Mouse (Mus musculus) kidney, adult 9 months (tissue): ENCODE measurements around the gene Rnaset2a.
"Not testable (repeated sequence)": the region's sequence is repeated elsewhere in the genome, so short reads cannot be mapped to it uniquely, and the experiment has no call there.

ENCODE experiments used
- DNase-seq: peaks from one replicate; pipeline ENCODE4 v3.0.0; 2022

Rnaset2a gene

DNA sequence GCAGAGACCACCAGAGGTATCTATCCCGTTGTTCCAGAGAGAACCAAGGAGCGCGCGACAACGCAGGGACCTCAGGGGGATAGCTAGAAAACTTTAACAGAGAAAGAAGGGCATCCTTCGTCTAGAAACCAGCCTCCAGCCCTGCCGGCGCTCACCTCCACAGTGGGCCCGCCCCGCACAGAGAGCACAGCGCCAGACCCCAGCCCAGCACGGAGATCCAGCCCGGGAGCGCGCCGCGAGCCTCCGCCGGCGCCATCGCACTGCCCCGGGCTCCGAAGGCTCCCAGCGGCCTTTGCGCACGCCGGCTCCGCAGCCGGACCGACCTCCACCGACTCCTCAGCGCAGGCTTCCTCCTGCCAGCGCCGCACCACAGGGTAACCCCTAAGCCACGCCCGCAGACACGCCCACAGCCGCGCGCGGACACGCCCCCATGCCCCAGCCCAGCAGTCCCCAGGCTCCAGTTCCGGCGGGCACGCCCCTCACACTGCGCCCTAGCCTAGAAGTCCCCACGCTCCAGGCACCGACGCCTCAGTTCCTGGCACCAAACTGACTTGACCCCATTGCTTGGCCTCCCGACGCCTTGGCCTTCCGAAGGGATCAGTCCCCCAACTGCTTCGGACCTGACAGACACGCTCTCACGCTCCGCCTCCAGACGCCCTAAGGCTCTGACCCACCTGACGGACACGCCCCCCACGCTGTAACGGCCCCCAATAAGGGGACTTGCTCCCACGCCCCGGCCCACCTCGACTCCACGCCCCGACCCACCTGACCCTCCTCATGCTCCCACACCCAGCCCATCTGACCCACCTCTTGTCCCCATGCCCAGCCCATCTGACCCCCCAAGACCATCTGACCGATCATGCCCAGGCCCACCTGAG is at the start of gene Rnaset2a, which contains the start of gene Gm49673:
Gene Rnaset2a, minus strand, starts transcription at position 659 of the 878 bp plus-strand sequence.
Gene Gm49673, minus strand, starts transcription at position 350 of the 878 bp plus-strand sequence.
- DNase-seq, result peak; percentile 64

DNA sequence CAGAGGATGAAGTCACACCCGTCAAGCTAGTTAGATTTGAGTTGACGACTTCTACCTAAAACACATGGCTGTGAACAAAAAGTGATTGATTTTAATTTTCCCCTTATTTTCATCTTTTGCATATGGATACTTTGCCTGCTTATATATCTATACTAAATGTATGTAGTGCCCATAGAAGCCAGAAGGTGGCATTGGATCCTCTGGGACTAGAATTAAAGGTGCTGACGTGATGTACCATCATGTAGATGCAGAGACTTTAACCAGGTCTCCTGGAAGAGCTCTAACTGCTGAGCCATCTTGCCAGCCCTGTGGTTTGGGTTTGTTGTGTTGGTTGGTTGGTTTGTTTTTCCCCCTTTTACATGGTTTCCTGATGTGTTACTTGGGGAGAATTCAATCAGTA is 49.8 kb upstream of the Rnaset2a start:
- no peak for DNase-seq

DNA sequence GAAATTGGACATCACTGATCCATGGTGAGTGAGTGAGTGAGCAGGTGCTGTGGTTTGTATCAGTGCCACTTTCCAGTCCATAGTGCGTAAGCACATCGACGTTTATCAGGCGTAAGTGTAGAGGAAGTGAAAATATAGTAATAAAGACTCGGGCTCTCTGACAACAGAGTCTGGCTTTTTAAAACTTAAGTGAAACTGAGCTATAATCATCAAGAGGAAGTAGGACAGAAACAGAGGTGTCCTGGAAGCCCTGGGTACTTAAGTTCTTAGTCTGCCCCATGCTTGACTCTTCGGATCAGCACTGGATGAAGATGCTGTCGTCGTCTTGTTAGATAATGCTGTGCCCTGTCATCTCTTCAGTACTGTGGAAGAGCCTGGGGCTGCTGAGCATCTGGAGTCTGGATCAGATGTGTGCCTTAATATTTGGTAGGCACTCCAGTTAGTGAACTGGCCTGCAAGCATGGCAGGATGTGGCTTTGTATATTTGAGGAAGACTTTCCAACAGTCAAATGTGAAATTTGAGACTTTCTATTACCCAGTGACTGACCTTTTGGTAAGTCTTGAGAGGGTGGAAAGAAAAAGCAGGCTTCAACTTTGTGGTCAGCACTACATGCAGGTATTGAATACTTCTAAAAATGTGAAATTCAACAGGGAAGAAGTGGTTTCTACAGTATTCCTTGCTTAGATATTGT is 47.9 kb upstream of the Rnaset2a start:
- DNase-seq, result peak; percentile 13

GRCm38 (mm10) chr17:8193678-8194077 is 45.8 kb upstream of the Rnaset2a start:
- no peak for DNase-seq

GRCm38 (mm10) chr17:8184217-8184616 is 36.3 kb upstream of the Rnaset2a start:
- no peak for DNase-seq

DNA sequence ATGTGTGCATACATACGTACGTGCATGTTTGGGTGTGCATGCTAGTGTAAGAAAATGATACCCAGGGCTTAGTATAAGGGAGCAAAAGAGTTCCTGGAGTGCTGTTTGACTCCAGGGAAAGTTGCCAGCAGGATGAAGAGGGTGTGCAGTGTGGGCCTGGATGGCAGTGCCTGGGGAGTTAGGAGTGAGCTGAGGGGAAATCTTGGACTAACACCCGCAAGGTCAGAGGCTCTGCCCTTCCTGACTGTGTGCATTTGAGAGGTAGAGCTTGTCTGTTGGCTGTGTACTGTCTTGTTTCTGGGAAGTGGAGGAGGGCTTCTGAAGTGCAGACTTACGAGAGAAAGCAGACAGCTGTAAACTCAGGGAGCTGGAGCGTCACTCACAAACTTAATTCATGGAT is 35.9 kb upstream of the Rnaset2a start:
- no peak for DNase-seq

DNA sequence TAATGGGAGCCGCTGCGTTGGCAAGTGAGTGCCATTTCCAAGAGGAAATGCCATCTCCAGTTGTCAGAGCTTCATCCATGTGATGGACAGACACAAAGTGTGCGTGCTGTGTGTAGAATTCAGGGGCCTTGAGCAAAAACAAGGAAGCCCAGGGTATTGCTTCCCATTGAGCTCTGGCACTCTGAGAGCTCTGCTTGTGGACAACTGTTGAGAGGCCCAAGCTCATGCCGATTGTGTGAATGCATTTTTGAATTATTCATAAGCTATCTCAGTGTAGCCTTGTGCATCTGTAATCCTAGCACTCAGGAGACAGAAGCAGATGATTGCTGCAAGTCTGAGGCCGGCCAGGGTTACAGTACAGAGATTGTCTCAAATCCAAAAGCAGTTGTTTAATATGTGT is 29.2 kb upstream of the Rnaset2a start:
- no peak for DNase-seq

DNA sequence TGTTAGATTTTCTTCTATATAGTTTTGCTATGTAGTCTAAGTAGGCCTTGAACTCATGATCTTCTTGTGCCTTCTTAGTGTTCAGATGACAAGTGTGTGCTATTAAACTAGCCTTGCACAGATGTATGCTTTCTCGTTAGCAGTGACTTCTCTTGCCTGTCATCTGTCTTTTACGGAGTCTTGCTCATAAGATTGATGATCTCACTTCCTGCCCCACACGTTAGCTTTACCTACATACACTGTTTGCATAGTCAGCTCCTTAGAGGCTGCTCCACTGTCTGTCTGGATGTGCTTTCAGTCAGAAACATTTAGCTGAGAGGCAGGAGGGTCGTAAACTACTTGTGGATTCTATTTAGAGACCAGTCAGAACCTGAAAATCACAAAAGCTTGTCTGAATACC is 23.2 kb upstream of the Rnaset2a start:
- DNase-seq, result no peak

- DNase-seq, result no peak
Measured at GRCm38 (mm10) chr17:8170331-8170730, 22.4 kb upstream of the Rnaset2a start.

- DNase-seq, result peak; percentile 49
Measured at GRCm38 (mm10) chr17:8167436-8167835, 19.5 kb upstream of the Rnaset2a start.

DNA sequence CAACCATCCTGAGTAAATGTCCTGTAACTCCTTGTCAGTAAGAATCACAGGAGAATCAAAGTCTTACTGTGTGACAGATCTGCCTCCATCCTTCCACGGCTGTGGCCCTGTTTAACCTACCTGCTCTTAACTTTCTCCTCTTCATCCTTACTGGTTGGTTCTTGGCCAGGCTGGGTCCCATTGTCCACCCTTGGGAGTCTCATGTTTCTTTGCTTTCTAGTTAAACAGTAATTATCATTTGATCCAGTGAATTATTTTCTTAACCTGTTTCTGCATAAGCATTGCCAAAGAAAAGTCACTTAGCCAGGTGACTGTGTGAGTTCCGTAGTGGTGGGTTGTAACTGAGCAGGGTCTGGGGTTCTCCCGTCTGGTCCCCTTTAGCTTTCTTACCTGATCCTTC is 18.6 kb upstream of the Rnaset2a start:
- peak; percentile 63 for DNase-seq

GRCm38 (mm10) chr17:8165977-8166376 is 18.1 kb upstream of the Rnaset2a start:
- DNase-seq, result peak; percentile 38

DNA sequence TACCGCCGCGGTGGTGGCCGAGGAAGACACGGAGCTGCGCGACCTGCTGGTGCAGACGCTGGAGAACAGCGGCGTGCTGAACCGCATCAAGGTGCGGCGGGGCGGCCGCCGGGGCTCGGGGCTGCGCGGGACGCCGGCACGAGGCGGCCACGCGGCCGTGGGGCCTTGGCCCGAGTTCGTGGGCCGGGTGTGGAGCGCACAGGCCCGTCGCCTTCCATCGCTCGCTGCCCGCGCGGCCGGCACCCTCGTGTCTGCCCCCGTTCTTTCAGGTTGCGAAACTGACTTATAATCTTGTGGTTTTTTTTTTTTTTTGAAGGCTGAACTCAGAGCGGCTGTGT is 17.7 kb upstream of the Rnaset2a start:
- peak; percentile 50 for DNase-seq

DNA sequence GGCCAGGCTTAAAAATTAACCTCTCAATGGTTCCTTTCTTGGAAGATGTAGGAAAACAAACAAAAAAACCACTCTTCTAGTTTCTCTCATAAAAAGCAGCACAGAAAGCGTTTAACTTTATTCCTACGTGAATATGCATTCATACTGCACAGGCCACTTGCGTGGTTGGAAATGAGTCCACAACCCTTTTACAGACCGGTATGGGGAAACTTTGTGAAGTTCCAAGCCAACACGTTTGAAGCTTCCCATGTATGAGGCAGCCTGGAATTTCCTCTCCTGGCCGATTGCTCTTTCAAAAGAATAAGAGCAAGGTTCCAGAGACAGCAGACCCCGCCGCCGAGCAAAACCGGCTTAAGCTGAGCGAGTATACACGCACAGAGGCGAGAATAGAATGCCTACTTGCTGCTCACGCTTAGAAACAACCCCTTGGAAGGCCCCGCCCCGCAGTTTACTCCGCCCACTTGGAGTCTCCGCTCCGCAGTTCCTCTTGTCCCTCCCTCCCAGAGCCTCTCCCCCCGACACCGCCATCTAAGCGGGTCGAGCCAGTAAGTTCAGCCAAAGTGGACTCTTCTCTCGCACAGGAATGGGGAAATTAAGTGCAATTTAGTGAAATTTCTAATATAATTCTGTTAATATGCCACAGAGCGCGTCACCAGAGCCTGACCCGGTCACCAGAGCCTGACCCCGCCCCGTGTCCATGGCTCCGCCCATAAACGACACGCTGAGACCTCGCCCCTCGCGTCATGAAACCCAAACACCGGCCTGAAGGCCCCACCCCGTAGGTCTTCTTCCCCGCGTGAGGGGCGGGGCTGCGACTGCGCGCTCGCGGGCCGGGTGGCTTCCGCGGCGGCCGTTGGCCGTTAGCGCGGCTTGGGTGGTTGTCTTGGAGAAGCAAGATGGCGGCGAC is 17.1 kb upstream of the Rnaset2a start, which contains the start of gene Fgfr1op:
Gene Fgfr1op, plus strand, starts transcription at position 801 of the 907 bp plus-strand sequence.
- peak; percentile 85 for DNase-seq

DNA sequence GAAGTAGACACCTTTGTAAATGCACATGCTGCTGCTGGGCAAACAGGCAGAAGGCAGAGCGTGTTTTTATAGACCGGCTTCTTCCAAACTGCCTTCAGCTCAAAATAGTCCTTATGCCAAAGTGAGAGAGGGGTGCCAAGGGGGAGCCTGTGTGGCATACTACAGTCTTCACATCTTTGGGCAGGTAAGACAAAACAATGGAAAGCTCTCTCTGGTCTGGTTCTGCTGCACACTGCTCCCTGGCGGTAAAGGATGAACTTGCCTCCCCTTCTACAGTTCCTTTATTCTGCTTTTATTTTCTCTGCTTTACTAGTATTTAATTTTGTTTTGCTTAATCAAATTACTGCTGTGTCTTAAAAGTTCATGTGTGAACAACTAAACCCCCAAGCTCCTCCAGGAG is 13.1 kb upstream of the Rnaset2a start:
- DNase-seq, result peak; percentile 70

DNA sequence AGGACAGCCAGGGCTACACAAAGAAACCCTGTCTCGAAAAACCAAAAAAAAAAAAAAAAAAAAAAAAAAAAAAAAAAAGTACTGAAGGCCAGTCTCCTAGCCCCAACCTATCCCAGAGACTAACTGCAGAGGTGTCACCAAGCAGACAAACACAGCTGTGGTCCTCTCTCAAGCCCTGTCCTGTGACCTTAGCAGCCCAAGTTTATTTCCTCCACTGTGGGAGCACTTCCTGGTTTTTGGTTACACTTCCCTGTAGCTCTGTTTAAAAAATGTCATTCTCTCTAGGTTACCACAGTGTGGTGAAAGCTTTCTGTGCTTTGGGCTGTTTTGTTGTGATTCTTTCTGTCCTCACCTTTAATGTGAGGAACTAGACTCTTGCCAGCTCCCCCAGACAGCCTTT is 10.7 kb upstream of the Rnaset2a start:
- not testable (repeated sequence) for DNase-seq

DNA sequence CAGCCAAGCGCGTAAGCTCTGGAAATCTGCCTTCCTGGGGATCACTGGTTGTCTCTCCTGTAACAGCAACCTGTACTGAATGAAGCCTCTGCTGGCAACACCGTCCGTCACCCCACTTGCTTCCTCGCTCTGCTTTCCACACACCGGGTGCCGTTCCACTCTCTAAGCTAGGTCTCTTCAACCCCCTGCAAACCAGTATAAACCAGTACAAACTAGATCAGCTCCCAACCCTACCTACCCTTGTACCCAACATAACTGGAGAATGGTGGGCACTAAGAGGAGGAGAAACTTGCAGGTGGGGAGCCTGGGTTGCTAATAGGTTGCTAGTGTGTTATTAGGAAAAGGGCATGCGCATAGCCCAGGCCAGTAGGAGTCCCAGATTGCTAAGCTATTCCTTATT is 8.1 kb upstream of the Rnaset2a start:
- not testable (repeated sequence) for DNase-seq

- peak; percentile 58 for DNase-seq
Measured at GRCm38 (mm10) chr17:8155010-8155409, 7.1 kb upstream of the Rnaset2a start.

- peak; percentile 30 for DNase-seq
Measured at GRCm38 (mm10) chr17:8146931-8147330, 966 bp downstream of the Rnaset2a start.

DNA sequence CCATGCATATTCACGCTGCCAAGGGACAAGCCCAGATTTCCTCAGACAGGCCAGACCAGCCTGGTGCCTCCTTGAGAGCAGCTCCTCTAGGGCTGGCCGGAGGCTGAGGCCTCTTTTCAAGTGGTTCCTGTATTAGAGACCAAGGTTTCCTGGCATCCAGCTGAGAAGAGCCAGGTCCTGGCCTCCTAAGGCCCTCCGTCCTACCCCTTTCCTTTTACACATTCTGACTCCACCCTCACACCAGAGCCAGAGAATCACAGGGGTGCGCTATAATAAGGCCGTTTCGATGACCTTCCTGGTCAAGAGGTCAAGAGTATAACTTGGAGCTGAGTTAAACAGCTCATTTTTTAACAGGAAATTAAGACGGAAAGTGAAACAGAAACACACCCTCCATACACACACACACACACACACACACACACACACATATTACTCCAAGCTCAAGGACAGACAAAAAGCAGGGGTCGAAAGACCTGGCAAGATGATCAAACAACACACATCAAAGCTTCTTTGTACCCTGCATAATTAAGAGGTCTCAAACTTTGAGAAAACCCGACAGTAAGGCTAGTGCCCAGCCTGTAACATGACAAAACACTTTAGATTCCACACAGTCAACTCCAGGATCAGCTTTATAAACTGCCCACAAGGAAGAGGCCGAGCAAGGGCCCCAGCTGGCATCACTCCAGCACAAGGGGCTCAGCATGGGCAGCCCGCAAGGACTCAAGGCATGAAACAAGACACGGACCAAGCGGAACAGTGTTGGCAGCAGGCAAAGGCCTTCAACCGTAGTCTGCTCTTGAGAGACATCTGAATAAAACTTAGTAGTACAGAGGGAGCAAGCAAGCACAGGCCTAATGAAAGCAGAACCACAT is 3.9 kb downstream of the Rnaset2a start:
- DNase-seq, result peak; percentile 89

DNA sequence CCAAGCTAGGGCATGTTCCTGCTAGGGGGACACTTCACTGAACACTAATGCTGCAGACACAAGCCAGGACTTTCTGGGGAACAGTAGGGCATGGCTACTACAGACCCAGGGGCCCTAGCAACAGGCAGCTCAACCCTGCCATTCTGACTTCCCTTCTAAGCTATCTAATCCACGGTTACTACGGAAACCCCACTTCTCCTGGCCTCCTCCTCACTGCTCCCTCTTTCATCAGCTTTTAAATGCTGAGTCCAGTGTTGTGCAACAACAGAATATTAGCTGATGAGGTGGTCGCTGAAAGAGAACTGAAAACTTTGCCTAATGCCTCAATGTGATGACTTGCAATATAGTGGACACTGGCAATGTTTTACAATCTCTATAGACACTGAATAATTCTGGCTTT is 7.7 kb downstream of the Rnaset2a start:
- DNase-seq, result not testable (repeated sequence)

DNA sequence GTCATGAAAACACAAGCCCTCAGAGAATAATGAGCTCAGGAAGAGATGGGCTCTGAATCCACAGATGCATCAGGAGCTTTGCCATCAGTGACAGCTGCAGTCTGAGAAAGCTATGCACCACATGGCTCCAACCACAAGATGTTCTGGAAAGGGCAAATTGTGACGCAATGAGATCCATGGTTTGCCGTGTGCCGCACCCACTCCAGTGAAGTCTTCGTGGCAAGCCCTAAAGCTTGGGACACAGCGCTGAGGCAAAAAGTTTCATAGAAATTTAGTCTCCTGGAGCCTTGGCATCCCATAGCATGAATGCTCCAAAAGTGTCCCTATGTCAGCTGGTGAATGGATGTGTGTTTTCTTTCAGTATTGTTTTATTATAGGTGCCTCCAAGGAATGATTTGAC is 9.8 kb downstream of the Rnaset2a start:
- not testable (repeated sequence) for DNase-seq
